Mouse (Mus musculus) left cerebral cortex, postnatal 25 days (tissue): ENCODE results near the gene Mfsd4b5. TPM values are rescaled to one million over a fixed set of nuclear protein-coding genes. Genes with fewer than 3 reads are reported as not detected.

Source experiments
- total RNA-seq, 2 experiments: library from RNA; stranded (reverse); gene quantifications; 2 replicates each; pipeline ENCODE4 v1.2.3; 2021

Gene Mfsd4b5
- total RNA-seq, 2 experiments from 2014 or later, result 0.34 to 0.41 TPM

Other genes starting within 250 kb of the Mfsd4b5 start
- 1 to 10 TPM; 7.2 to 8.1 TPM for gene Mfsd4b4, start 87.4 kb downstream of the Mfsd4b5 start, total RNA-seq
- gene Mfsd4b2, start 59.7 kb downstream of the Mfsd4b5 start, total RNA-seq, result under 1 TPM; 0.32 to 0.34 TPM
- under 1 TPM in 1 of 2 experiments, not detected in 1; 0.21 TPM for gene Mfsd4b3, start 26.5 kb downstream of the Mfsd4b5 start, total RNA-seq
- gene Mfsd4b1, start 38.6 kb upstream of the Mfsd4b5 start, total RNA-seq, result under 1 TPM; 0.57 to 0.87 TPM
- gene Slc16a10, start 155.6 kb upstream of the Mfsd4b5 start, total RNA-seq, result 1 to 10 TPM; 2.5 to 3.4 TPM